Mouse (Mus musculus) kidney, embryonic 14.5 days (tissue): ENCODE data around the gene Msantd2. TPM values are rescaled to one million over a fixed set of nuclear protein-coding genes. Genes with fewer than 3 reads are reported as not detected.

Experiments used
- ATAC-seq: fragments of 200-750 bp; cut with Nextera tagmentation; 2 replicates; pipeline ENCODE4 v1.8.0; 2017; ENCODE audit warnings: moderate number of reproducible peaks, mild to moderate bottlenecking, moderate TSS enrichment, moderate library complexity; ENCODE audit not compliant: low FRiP score, low TSS enrichment
- H3K27ac ChIP-seq: fragments of 300-500 bp; sonication (generic); 2 replicates; pipeline ENCODE4 v1.5.1; 2014; ENCODE audit warnings: low read depth, mild to moderate bottlenecking, low read length, moderate library complexity, mixed read lengths
- H3K27me3 ChIP-seq: fragments of 300-500 bp; sonication (generic); 2 replicates; pipeline ENCODE4 v1.6.1; 2014; ENCODE audit warnings: mild to moderate bottlenecking, low read length; ENCODE audit not compliant: control insufficient read depth, insufficient read depth
- H3K36me3 ChIP-seq: fragments of 300-500 bp; sonication (generic); 2 replicates; pipeline ENCODE4 v1.6.1; 2014; ENCODE audit warnings: low read length, mixed read lengths; ENCODE audit not compliant: control insufficient read depth, insufficient read depth
- H3K4me1 ChIP-seq: fragments of 300-500 bp; sonication (generic); 2 replicates; pipeline ENCODE4 v1.6.1; 2014; ENCODE audit warnings: low read length, mixed read lengths; ENCODE audit not compliant: control insufficient read depth, insufficient read depth
- H3K4me2 ChIP-seq: fragments of 300-500 bp; sonication (generic); replicated peaks from 2 replicates; pipeline ENCODE4 v1.6.1; 2014; ENCODE audit warnings: low read depth, mild to moderate bottlenecking, low read length
- H3K4me3 ChIP-seq: fragments of 300-500 bp; sonication (generic); 2 replicates; pipeline ENCODE4 v1.5.1; 2014; ENCODE audit warnings: mild to moderate bottlenecking, low read length
- H3K9ac ChIP-seq: fragments of 300-500 bp; sonication (generic); 2 replicates; pipeline ENCODE4 v1.6.1; 2014; ENCODE audit warnings: low read depth, mild to moderate bottlenecking, low read length, moderate library complexity
- H3K9me3 ChIP-seq: fragments of 300-500 bp; sonication (generic); 2 replicates; pipeline ENCODE4 v1.6.1; 2016; ENCODE audit warnings: low read length; ENCODE audit not compliant: control insufficient read depth
- WGBS: fragments of 180-500 bp; shearing (Covaris S2); extraction: QIAGEN DNeasy Blood & Tissue Kit; methylation state at CpG from one replicate; pipeline ENCODE4 v1.1.7; 2014; 5-methylcytosine and 5-hydroxymethylcytosine counted together
- polyA plus RNA-seq: library from polyadenylated mRNA; unstranded; fragments of >200 nt; fragmentation: Nextera tagmentation; extraction: Ambion mirVana; gene quantifications from 2 replicates; pipeline ENCODE4 v1.2.1, GENCODE M21; 2014

Msantd2 gene
- 28.5 and 33.2 TPM in 2 replicates for polyA plus RNA-seq

- H3K4me2 ChIP-seq = peak within 1 kb of the TSS; percentile 55
- WGBS = under 1% methylated on average over 41 of the region's 44 CpGs
- H3K9ac ChIP-seq = peak within 1 kb of the TSS; percentile 94
- peak within 1 kb of the TSS; percentile 97 for H3K4me3 ChIP-seq
- H3K27me3 ChIP-seq = no peaks in the 10 kb centered on the region
- peak within 1 kb of the TSS; percentile 99 for H3K27ac ChIP-seq
- H3K4me1 ChIP-seq = peaks cover 11% of the 10 kb centered on the region
- peaks cover 1% of the 10 kb centered on the region; the same call in 1 of the 2 replicates for H3K36me3 ChIP-seq
- H3K9me3 ChIP-seq = no peaks in the 10 kb centered on the region
- ATAC-seq = peak; percentile 96
Observed at GRCm38 (mm10) chr9:37488611-37489396, at the start of gene Msantd2. Msantd2 (plus strand) TSS chr9:37489319.

DNA sequence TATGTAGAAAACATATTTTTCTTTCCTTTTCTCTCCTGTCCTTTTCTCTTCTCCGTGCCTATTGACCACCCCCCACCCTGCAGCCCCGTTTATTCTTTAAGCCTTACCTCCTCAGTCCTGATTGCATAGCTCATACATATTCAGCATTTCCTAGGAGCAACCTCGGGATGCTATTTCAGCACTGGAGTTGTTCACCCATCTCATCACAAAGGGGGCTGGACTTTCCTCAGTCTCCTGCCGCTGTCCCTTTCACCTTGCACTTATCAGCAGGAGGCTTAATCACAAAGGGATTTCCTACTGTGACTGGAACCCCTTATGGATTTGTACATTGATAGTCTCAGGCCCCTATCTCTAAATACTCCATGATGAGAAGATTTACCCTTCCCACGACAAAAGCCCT lies 36.7 kb upstream of the Msantd2 start:
- no peak overlapping the region for H3K4me3 ChIP-seq
- H3K27me3 ChIP-seq = peaks cover 68% of the 10 kb centered on the region
- ATAC-seq = no peak
- H3K4me1 ChIP-seq = peaks cover 6% of the 10 kb centered on the region; the same call in 1 of the 2 replicates
- no peak overlapping the region for H3K27ac ChIP-seq
- no peak overlapping the region for H3K4me2 ChIP-seq
- no peaks in the 10 kb centered on the region for H3K36me3 ChIP-seq
- WGBS = 2% methylated on average over 5 of the region's 5 CpGs
- no peak overlapping the region for H3K9ac ChIP-seq
- H3K9me3 ChIP-seq = no peaks in the 10 kb centered on the region

- WGBS = 36% methylated on average over 4 of the region's 4 CpGs
Observed at GRCm38 (mm10) chr9:37453328-37453727, 35.8 kb upstream of the Msantd2 start.

DNA sequence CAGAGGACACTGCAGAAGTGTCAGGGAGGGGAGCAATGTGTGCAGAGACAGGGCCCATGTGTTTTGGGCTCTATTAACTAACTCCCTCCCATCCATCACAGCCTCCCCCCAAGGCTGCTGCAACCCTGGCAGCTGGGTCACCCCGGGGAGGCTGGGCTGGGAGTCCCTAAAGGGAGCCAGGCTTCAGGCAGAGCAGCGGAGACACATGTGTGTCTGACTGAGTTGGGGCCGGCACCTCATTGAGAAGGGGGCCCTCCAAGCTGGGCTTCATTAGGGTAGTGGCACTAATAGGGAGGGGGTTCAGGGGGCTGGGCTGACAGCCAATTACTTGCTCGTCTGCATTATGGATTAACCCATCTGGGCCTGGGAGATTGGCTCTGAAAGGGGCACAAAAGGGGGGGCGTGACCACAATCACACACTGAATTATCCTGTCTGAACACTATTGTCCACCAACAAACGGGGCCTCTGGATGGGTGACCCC lies 35.1 kb upstream of the Msantd2 start:
- Histone ChIP-seq H3K4me1 (peaks cover 6% of the 10 kb centered on the region; the same call in 1 of the 2 replicates), H3K4me2 (no peak overlapping the region), H3K27me3 (peaks cover 84% of the 10 kb centered on the region), H3K9me3 (no peaks in the 10 kb centered on the region), H3K27ac (no peak overlapping the region), H3K4me3 (no peak overlapping the region), H3K9ac (no peak overlapping the region; the same call in 1 of the 2 replicates), H3K36me3 (no peaks in the 10 kb centered on the region)
- WGBS = 6% methylated on average over 6 of the region's 6 CpGs
- no peak; the same call in 1 of the 2 replicates for ATAC-seq

More at GRCm38 (mm10) chr9:37453328-37453727, 35.8 kb upstream of the Msantd2 start:
- no peaks in the 10 kb centered on the region for H3K36me3 ChIP-seq
- H3K4me2 ChIP-seq = no peak overlapping the region
- H3K27me3 ChIP-seq = peaks cover 77% of the 10 kb centered on the region
- no peak for ATAC-seq
- H3K4me3 ChIP-seq = no peak overlapping the region
- no peak overlapping the region for H3K27ac ChIP-seq
- H3K4me1 ChIP-seq = peaks cover 6% of the 10 kb centered on the region; the same call in 1 of the 2 replicates
- no peak overlapping the region for H3K9ac ChIP-seq
- no peaks in the 10 kb centered on the region for H3K9me3 ChIP-seq

- peaks cover 91% of the 10 kb centered on the region for H3K27me3 ChIP-seq
- H3K36me3 ChIP-seq = no peaks in the 10 kb centered on the region
- peaks cover 6% of the 10 kb centered on the region; the same call in 1 of the 2 replicates for H3K4me1 ChIP-seq
- no peak overlapping the region for H3K4me2 ChIP-seq
- ATAC-seq = no peak
- H3K9me3 ChIP-seq = no peaks in the 10 kb centered on the region
- no peak overlapping the region for H3K9ac ChIP-seq
- WGBS = 14% methylated on average over 3 of the region's 3 CpGs
- H3K27ac ChIP-seq = no peak overlapping the region
- no peak overlapping the region for H3K4me3 ChIP-seq
Observed at GRCm38 (mm10) chr9:37454991-37455390, 34.1 kb upstream of the Msantd2 start.

DNA sequence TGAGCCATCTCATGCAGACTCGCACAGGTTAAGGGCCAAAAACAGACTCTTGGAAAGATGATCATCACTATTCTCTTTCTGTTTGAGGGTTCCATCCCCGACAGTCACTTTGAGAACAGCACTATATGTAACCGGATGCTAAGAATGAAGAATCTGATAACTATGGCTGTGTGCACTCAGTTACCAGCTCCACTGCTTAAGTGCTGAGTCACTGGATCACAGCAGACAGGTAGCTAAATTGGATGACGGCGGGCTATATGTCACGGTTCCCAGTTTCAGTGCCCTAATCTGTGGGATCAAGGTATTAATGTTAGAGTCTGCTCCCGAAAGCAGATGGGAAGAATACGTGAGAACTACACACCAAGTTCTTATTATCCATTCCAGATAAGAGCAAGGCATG lies 33.3 kb upstream of the Msantd2 start:
- no peaks in the 10 kb centered on the region for H3K9me3 ChIP-seq
- H3K9ac ChIP-seq = no peak overlapping the region
- peaks cover 11% of the 10 kb centered on the region; the same call in 1 of the 2 replicates for H3K4me1 ChIP-seq
- no peak overlapping the region for H3K4me2 ChIP-seq
- H3K4me3 ChIP-seq = 0 out of 2 replicates have a peak overlapping the region, but pooled peaks have one; percentile 23
- H3K36me3 ChIP-seq = no peaks in the 10 kb centered on the region
- H3K27me3 ChIP-seq = peaks cover 97% of the 10 kb centered on the region
- ATAC-seq = no peak
- H3K27ac ChIP-seq = no peak overlapping the region
- WGBS = 3% methylated on average over 8 of the region's 8 CpGs

- Histone ChIP-seq H3K36me3 (no peaks in the 10 kb centered on the region), H3K9me3 (no peaks in the 10 kb centered on the region), H3K27ac (no peak overlapping the region), H3K27me3 (peaks cover 96% of the 10 kb centered on the region), H3K4me2 (peak overlapping the region; percentile 35; the same call in 1 of the 2 replicates), H3K9ac (no peak overlapping the region), H3K4me1 (peaks cover 11% of the 10 kb centered on the region; the same call in 1 of the 2 replicates), H3K4me3 (peak overlapping the region; percentile 23)
- WGBS = 0% methylated on average over 20 of the region's 20 CpGs
- peak; percentile 26; the same call in 1 of the 2 replicates for ATAC-seq
Observed at GRCm38 (mm10) chr9:37456481-37456910, 32.6 kb upstream of the Msantd2 start.

DNA sequence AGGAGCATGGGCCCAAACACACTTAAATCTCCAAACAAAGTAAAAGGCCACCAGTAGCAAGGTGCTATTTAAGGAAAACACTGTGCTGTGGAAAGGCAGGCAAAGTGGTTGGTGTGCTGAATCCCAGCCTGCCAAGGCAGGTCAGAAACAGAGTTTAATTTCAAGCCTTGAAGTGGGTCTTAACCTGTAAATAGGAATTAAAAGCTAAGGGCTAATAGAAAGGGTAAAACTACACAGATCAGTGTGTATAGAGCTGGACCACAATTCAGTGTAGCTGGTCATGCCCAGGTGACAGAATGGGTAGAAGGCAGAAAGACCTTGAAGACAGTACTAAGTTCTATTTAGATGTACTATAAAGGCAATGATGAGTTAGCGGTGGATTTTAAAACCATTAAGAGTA lies 32.0 kb upstream of the Msantd2 start:
- ATAC-seq = no peak
- H3K36me3 ChIP-seq = no peaks in the 10 kb centered on the region
- no peak overlapping the region for H3K27ac ChIP-seq
- 39% methylated on average over 1 of the region's 1 CpGs for WGBS
- peaks cover 96% of the 10 kb centered on the region for H3K27me3 ChIP-seq
- peaks cover 11% of the 10 kb centered on the region; the same call in 1 of the 2 replicates for H3K4me1 ChIP-seq
- no peak overlapping the region for H3K4me2 ChIP-seq
- no peak overlapping the region for H3K9ac ChIP-seq
- no peaks in the 10 kb centered on the region for H3K9me3 ChIP-seq
- H3K4me3 ChIP-seq = no peak overlapping the region

DNA sequence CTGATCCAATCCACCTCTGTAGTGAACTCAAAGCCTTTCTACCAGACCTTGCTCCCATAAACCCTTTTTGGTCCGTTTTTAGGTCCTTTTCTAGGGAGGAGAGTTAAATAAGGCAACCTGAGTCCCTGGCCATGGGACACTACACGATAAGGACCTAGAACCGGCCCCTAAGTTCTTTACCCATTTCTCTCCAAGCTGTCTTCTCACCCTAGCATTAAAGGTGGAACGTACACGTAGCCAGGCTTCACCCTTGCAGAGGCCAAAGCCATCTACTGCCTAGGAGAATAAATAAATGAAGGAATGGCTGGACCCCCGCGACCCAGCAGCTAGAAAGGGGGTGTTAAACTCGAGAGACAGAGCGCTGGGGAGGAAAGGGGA lies 29.5 kb upstream of the Msantd2 start:
- peaks cover 81% of the 10 kb centered on the region for H3K27me3 ChIP-seq
- no peaks in the 10 kb centered on the region for H3K36me3 ChIP-seq
- peak overlapping the region; percentile 86 for H3K4me2 ChIP-seq
- under 1% methylated on average over 9 of the region's 9 CpGs for WGBS
- peak overlapping the region; percentile 45 for H3K4me3 ChIP-seq
- H3K27ac ChIP-seq = no peak overlapping the region
- H3K4me1 ChIP-seq = peaks cover 11% of the 10 kb centered on the region; the same call in 1 of the 2 replicates
- no peak for ATAC-seq
- no peak overlapping the region for H3K9ac ChIP-seq
- no peaks in the 10 kb centered on the region for H3K9me3 ChIP-seq
